Mouse (Mus musculus): ENCODE measurements around the gene Fermt3. TPM values are rescaled to one million over a fixed set of nuclear protein-coding genes. Genes with fewer than 3 reads are reported as not detected.

The Fermt3 gene
- total and polyA plus RNA-seq, 2 experiments from 2014 or later, result 5.1 to 11.1 TPM

DNA sequence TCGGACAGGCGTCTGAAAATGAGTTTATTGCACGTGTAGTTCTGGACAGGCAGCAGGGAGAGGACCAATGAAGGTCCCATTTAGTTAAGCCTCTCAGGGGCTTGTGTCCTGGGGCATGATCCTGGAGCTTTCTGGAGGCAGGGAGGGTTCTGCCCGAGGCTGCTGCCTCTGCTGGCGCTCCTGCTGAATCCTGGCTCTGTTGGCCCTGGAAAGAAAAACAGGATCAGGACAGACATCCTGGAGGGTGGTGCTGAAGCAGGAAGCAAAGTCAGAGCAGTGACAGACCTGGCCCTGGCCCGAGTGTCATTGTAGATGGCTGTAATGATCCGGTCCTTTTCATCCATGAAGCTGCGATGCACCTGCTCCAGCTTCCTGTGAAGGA lies 31.4 kb downstream of the Fermt3 start:
- Histone ChIP-seq H3K9me3 (replicated peaks; ENCODE audit: control insufficient read depth, low read length) (no peaks in the 10 kb centered on the region), H3K27me3 (ENCODE audit: control insufficient read depth, insufficient read depth, low read length) (no peaks in the 10 kb centered on the region), H3K4me2 (ENCODE audit: low read depth, low read length) (peak overlapping the region; percentile 89), H3K4me3 (ENCODE audit: low read depth, low read length) (peak overlapping the region; percentile 93), H3K27ac (ENCODE audit: low read depth) (peak overlapping the region; percentile 99), H3K36me3 (replicated peaks; ENCODE audit: control insufficient read depth, insufficient read depth, low read length) (peaks cover 20% of the 10 kb centered on the region), H3K4me1 (ENCODE audit: control insufficient read depth, insufficient read depth) (peaks cover 15% of the 10 kb centered on the region), H3K9ac (replicated peaks; ENCODE audit: low read depth, low read length) (peak overlapping the region; percentile 93)
- ATAC-seq (ENCODE audit: insufficient read depth, low read depth), result peak; percentile 2; the same call in 1 of the 2 replicates
- DNase-seq (ENCODE audit: low spot score), result no peak
- TF ChIP-seq EP300 (IDR thresholded peaks at IDR 0.05; ENCODE audit: low read depth), result no peak
- TF ChIP-seq CTCF (IDR thresholded peaks at IDR 0.05; ENCODE audit: low read depth), result no peak
- WGBS, result 6% methylated on average over 8 of the region's 8 CpGs

GRCm38 (mm10) chr19:6987061-6987903 lies 32.0 kb downstream of the Fermt3 start, which contains the start of gene Vegfb:
Vegfb (minus strand) TSS chr19:6987651.
- WGBS, result under 1% methylated on average over 55 of the region's 85 CpGs
- Histone ChIP-seq H3K9me3 (replicated peaks; ENCODE audit: control insufficient read depth, low read length) (no peaks in the 10 kb centered on the region), H3K4me3 (ENCODE audit: low read depth, low read length) (peak within 1 kb of the TSS; percentile 93), H3K36me3 (replicated peaks; ENCODE audit: control insufficient read depth, insufficient read depth, low read length) (peaks cover 26% of the 10 kb centered on the region), H3K27me3 (ENCODE audit: control insufficient read depth, insufficient read depth, low read length) (no peaks in the 10 kb centered on the region), H3K4me1 (ENCODE audit: control insufficient read depth, insufficient read depth) (peaks cover 15% of the 10 kb centered on the region; the same call in 1 of the 2 replicates), H3K27ac (ENCODE audit: low read depth) (peak within 1 kb of the TSS; percentile 99), H3K4me2 (ENCODE audit: low read depth, low read length) (peak within 1 kb of the TSS; percentile 89), H3K9ac (replicated peaks; ENCODE audit: low read depth, low read length) (peak within 1 kb of the TSS; percentile 93)
- ATAC-seq (ENCODE audit: insufficient read depth, low read depth), result peak; percentile 63
- TF ChIP-seq CTCF (IDR thresholded peaks at IDR 0.05; ENCODE audit: low read depth) (no peak), EP300 (IDR thresholded peaks at IDR 0.05; ENCODE audit: low read depth) (0 out of 2 replicates have a peak, but pooled peaks have one; percentile 11)
- DNase-seq (ENCODE audit: low spot score), result peak; percentile 69

DNA sequence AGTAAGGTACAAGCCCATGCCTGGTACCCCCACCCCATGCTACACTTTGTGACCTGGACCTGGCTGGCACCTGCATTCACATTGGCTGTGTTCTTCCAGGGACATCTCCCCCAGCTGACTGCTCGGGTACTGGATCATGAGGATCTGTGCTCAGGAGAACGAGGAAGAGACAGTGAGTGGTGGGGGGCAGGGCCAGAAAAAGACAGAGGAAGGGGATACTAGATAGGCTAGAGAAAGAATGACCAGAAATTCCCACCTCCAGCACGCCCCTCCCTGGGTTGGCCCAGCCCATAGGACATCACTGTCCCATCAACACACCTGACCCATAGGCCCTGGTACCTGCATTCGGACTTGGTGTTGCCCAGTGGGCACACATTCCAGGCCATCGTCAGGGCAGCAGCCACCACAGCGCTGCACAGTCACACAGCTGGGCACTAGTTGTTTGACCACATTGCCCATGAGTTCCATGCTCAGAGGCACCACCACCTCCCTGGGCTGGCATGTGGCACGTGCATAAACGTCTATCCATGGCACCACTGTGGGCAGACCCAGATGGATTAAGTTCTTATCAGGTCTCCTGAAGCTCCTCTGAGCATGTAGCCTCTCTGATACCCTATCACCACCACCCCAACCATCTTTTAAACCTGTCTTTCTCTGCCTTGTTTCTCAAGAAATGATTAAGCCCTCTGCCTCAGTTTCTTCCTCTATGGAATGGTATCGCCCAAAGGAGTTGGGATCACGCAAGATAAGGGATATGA lies 33.1 kb downstream of the Fermt3 start:
- Histone ChIP-seq H3K9ac (replicated peaks; ENCODE audit: low read depth, low read length) (peak overlapping the region; percentile 93; the same call in 1 of the 2 replicates), H3K27me3 (ENCODE audit: control insufficient read depth, insufficient read depth, low read length) (no peaks in the 10 kb centered on the region), H3K4me3 (ENCODE audit: low read depth, low read length) (peak overlapping the region; percentile 93), H3K4me2 (ENCODE audit: low read depth, low read length) (peak overlapping the region; percentile 89), H3K27ac (ENCODE audit: low read depth) (peak overlapping the region; percentile 99), H3K4me1 (ENCODE audit: control insufficient read depth, insufficient read depth) (peaks cover 16% of the 10 kb centered on the region), H3K36me3 (replicated peaks; ENCODE audit: control insufficient read depth, insufficient read depth, low read length) (peaks cover 28% of the 10 kb centered on the region), H3K9me3 (replicated peaks; ENCODE audit: control insufficient read depth, low read length) (no peaks in the 10 kb centered on the region)
- 53% methylated on average over 10 of the region's 10 CpGs for WGBS
- ATAC-seq (ENCODE audit: insufficient read depth, low read depth) (no peak), DNase-seq (ENCODE audit: low spot score) (no peak)
- TF ChIP-seq EP300 (IDR thresholded peaks at IDR 0.05; ENCODE audit: low read depth) (no peak), CTCF (IDR thresholded peaks at IDR 0.05; ENCODE audit: low read depth) (no peak)

GRCm38 (mm10) chr19:6985300-6985699 lies 34.0 kb downstream of the Fermt3 start:
- peaks cover 20% of the 10 kb centered on the region for H3K4me1 ChIP-seq (ENCODE audit: control insufficient read depth, insufficient read depth)
- TF ChIP-seq CTCF (IDR thresholded peaks at IDR 0.05; ENCODE audit: low read depth), result no peak
- no peak for TF ChIP-seq EP300 (IDR thresholded peaks at IDR 0.05; ENCODE audit: low read depth)
- H3K36me3 ChIP-seq (replicated peaks; ENCODE audit: control insufficient read depth, insufficient read depth, low read length), result peaks cover 28% of the 10 kb centered on the region
- WGBS, result 80% methylated on average over 19 of the region's 19 CpGs
- no peak overlapping the region for H3K9ac ChIP-seq (replicated peaks; ENCODE audit: low read depth, low read length)
- DNase-seq (ENCODE audit: low spot score), result no peak
- no peaks in the 10 kb centered on the region for H3K9me3 ChIP-seq (replicated peaks; ENCODE audit: control insufficient read depth, low read length)
- H3K4me2 ChIP-seq (ENCODE audit: low read depth, low read length), result no peak overlapping the region
- H3K27me3 ChIP-seq (ENCODE audit: control insufficient read depth, insufficient read depth, low read length), result no peaks in the 10 kb centered on the region
- H3K4me3 ChIP-seq (ENCODE audit: low read depth, low read length), result no peak overlapping the region
- ATAC-seq (ENCODE audit: insufficient read depth, low read depth), result no peak
- H3K27ac ChIP-seq (ENCODE audit: low read depth), result no peak overlapping the region

DNA sequence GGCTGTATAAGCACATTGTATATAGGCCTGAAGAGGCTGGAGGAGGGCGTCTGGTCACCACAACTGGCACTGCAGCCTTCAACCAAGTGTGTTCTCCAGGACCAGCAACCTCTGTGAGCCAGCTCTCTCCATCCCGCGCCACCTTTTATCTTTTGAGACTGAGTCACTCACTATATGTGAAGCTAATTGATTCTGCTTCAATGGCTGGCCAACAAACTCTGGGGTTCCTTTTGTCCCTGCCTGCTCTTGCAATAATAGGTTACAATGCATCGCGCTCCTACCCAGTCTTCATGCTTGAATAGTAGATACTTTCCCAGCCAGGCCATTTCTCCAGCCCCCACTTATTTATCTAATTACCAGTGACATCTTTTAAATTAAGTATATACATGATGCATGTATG lies 35.6 kb downstream of the Fermt3 start:
- peaks cover 30% of the 10 kb centered on the region for H3K36me3 ChIP-seq (replicated peaks; ENCODE audit: control insufficient read depth, insufficient read depth, low read length)
- TF ChIP-seq CTCF (IDR thresholded peaks at IDR 0.05; ENCODE audit: low read depth) (no peak), EP300 (IDR thresholded peaks at IDR 0.05; ENCODE audit: low read depth) (no peak)
- H3K27ac ChIP-seq (ENCODE audit: low read depth), result no peak overlapping the region
- 92% methylated on average over 5 of the region's 5 CpGs for WGBS
- H3K9me3 ChIP-seq (replicated peaks; ENCODE audit: control insufficient read depth, low read length), result no peaks in the 10 kb centered on the region
- H3K4me3 ChIP-seq (ENCODE audit: low read depth, low read length), result no peak overlapping the region
- ATAC-seq (ENCODE audit: insufficient read depth, low read depth) (no peak), DNase-seq (ENCODE audit: low spot score) (no peak)
- no peak overlapping the region for H3K4me2 ChIP-seq (ENCODE audit: low read depth, low read length)
- H3K9ac ChIP-seq (replicated peaks; ENCODE audit: low read depth, low read length), result no peak overlapping the region
- no peaks in the 10 kb centered on the region for H3K27me3 ChIP-seq (ENCODE audit: control insufficient read depth, insufficient read depth, low read length)
- H3K4me1 ChIP-seq (ENCODE audit: control insufficient read depth, insufficient read depth), result peaks cover 28% of the 10 kb centered on the region

Data from heart, postnatal 0 days (tissue).